Mouse (Mus musculus) layer of hippocampus, postnatal 14 days (tissue): Measurements from ENCODE around the gene Spata46. TPM values are rescaled to one million over a fixed set of nuclear protein-coding genes. Genes with fewer than 3 reads are reported as not detected.

Source experiments
- DNase-seq, 2 experiments: peaks; one replicate each; pipeline ENCODE4 v3.0.0; 2021 to 2022; ENCODE audit warnings: low spot score in 2 of 2, mixed read lengths in 1 of 2
- total RNA-seq, 2 experiments: library from RNA; stranded (reverse); gene quantifications; 2 replicates each; pipeline ENCODE4 v1.2.3; 2021

Gene Spata46
- total RNA-seq, 2 experiments from 2014 or later: not detected

- DNase-seq: no peak
These were observed 24.2 kb downstream of the Spata46 start for GRCm38 (mm10) chr1:170332775-170333174.

DNA sequence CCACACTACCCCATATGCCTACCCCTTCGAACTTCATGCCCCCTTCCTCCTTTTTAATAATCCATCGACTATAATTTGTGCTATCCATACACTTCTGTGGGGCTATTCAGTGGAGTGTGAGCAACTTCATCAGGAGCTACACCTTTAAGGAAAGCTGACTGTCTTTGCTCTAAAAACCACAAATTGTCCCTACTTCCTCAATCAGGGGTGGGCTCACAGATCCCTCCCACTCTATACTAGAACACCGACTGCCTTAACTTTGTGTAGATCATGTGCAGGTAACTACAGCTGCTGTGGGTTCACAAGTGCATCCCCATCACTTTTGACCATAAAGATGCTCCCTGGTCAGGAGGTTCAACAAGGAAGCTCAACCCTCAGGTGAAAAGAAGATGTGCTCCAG, 31.3 kb downstream of the Spata46 start:
- DNase-seq: no peak

DNA sequence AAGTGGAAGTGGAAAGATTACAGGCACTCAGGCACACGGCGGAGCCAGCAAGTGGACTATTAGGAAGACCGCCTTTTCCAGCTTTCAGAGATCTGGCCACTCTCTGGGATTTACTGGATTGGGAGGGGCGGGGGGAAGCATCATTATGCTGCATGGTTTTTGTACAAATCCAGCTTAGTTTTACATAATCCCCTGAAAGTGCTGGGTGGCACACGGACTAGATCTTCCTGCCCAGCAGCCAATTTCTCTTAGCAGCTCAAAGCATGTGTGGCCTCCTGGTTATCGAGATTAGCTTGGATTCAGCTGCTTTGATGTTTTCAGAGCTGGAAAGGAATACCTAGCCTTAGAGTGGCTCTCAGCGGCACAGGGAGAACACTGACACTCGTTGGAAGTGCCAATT, 34.5 kb downstream of the Spata46 start:
- no peak for DNase-seq

DNA sequence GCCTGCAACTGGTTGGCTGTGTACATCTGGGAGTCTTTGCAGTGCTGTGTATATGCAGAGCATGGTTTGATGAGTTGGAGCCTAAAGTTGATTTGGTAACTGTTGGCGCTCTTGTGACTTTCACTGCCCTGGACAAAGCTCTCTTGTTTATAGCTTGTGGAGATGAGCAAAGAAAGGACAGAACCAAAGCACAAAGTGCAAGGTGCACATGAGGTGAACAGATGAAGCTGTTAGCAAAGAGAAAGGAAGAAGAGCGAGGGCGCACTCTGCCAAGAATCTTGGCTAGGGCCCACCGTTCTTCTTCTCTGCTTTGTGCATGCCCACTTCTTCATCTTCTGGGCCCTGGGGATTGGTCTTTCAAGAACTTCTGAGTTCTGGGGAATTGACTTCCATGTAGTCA, 35.3 kb downstream of the Spata46 start:
- no peak for DNase-seq

- no peak for DNase-seq
These were observed 37.7 kb downstream of the Spata46 start for GRCm38 (mm10) chr1:170346266-170346665.

- DNase-seq: no peak
These were observed 42.5 kb downstream of the Spata46 start for GRCm38 (mm10) chr1:170351080-170351479.

DNA sequence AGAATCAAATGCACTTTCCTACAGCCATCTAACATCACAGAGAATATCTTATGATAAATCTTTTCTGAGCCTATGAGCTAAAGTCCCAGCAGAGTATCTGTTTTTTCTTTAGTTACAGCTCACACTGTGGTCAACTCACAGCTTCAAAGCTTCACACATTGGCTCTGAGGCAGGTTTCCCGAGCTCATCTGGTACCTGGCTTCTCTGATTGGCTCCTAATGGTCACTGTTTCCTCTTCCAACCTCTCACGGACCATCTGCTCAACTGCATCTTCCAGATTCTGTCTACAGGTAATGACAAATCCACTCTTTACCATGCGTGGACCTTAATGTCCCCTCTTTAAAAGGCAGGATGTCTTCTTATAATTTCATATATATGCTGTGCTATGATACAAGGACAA, 44.7 kb downstream of the Spata46 start:
- no peak for DNase-seq

DNA sequence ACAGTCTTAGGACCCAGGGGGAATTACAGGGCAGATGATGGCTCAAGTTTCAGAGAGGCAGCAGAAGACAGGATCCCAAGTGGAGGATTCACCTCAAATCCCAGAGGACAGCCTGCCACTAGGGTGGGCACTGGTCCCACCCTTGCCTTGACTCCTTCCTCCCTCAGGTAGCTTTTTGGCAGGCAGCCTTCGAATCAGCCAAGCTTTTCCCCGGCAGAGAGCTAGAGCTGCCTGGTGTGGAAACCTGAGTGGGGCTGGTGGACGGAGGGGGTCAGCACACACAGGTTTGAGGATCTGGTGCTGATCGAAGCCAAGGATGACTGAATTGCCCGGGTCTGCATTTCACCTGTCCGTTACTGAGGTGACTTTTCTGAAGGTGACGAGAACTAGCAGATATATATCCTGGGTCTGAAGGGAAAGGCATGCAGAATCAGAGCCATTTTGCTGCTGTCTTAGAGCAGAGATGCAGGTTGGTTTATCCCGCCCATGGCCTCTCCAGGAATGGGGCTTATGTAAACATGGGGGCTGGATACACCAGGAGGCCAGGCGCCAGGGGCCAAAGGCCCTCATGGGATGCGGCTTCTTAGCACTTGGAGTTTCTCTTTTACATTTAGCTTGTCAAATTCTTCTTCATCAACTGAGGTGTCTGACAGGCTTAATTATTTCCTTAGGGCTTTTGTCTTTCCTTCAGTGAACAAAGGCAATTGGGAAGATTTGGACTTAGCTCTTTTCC, 51.7 kb downstream of the Spata46 start:
- no peak for DNase-seq

Other genes starting within 250 kb of the Spata46 start
- gene Ddr2, start 198.0 kb upstream of the Spata46 start, total RNA-seq: 1 to 10 TPM; 6.3 to 9.2 TPM
- 10 to 100 TPM; 52.2 to 54.4 TPM for gene Uap1, start 133.8 kb upstream of the Spata46 start, total RNA-seq
- 100 to 1,000 TPM; 163 to 168 TPM for gene Uhmk1, start 93.4 kb upstream of the Spata46 start, total RNA-seq
- gene Sh2d1b2, start 76.1 kb upstream of the Spata46 start, total RNA-seq: not detected
- not detected for gene Sh2d1b1, start 31.5 kb upstream of the Spata46 start, total RNA-seq
- gene Gm7694, start 2.5 kb upstream of the Spata46 start, total RNA-seq: 1 to 10 TPM; 3.4 to 4.0 TPM